Mouse (Mus musculus) liver, embryonic 16.5 days (tissue): Measurements from ENCODE around the gene Opalin. TPM values are rescaled to one million over a fixed set of nuclear protein-coding genes. Genes with fewer than 3 reads are reported as not detected.

Source experiments
- ATAC-seq: fragments of 200-750 bp; cut with Nextera tagmentation; 2 replicates; pipeline ENCODE4 v1.8.0; 2017; ENCODE audit warnings: low read depth, mild to moderate bottlenecking, moderate number of reproducible peaks, moderate library complexity
- H3K27ac ChIP-seq: fragments of 300-500 bp; sonication (generic); 2 replicates; pipeline ENCODE4 v1.5.1; 2014; ENCODE audit warnings: mild to moderate bottlenecking, low read length
- H3K27me3 ChIP-seq: fragments of 300-500 bp; sonication (generic); 2 replicates; pipeline ENCODE4 v1.6.1; 2014; ENCODE audit warnings: low read depth, low read length, mixed read lengths; ENCODE audit not compliant: control insufficient read depth, insufficient read depth
- H3K36me3 ChIP-seq: fragments of 300-500 bp; sonication (generic); 2 replicates; pipeline ENCODE4 v1.6.1; 2014; ENCODE audit warnings: mild to moderate bottlenecking; ENCODE audit not compliant: control insufficient read depth, insufficient read depth
- H3K4me1 ChIP-seq: fragments of 300-500 bp; sonication (generic); 2 replicates; pipeline ENCODE4 v1.6.1; 2014; ENCODE audit warnings: low read depth, low read length, mixed read lengths; ENCODE audit not compliant: control insufficient read depth
- H3K4me2 ChIP-seq: fragments of 300-500 bp; sonication (generic); 2 replicates; pipeline ENCODE4 v1.6.1; 2014; ENCODE audit warnings: low read depth, low read length, mixed read lengths
- H3K4me3 ChIP-seq: fragments of 300-500 bp; sonication (generic); 2 replicates; pipeline ENCODE4 v1.5.1; 2014; ENCODE audit warnings: low read depth, mild to moderate bottlenecking, low read length
- H3K9ac ChIP-seq: fragments of 300-500 bp; sonication (generic); 2 replicates; pipeline ENCODE4 v1.6.1; 2014; ENCODE audit warnings: low read depth, low read length
- H3K9me3 ChIP-seq: fragments of 300-500 bp; sonication (generic); replicated peaks from 2 replicates; pipeline ENCODE4 v1.6.1; 2016; ENCODE audit warnings: low read length; ENCODE audit not compliant: control insufficient read depth
- WGBS: fragments of 180-500 bp; shearing (Covaris S2); extraction: QIAGEN DNeasy Blood & Tissue Kit; methylation state at CpG from one replicate; pipeline ENCODE4 v1.1.7; 2014; ENCODE audit not compliant: insufficient replicate concordance; 5-methylcytosine and 5-hydroxymethylcytosine counted together
- polyA plus RNA-seq: library from polyadenylated mRNA; unstranded; fragments of >200 nt; fragmentation: Nextera tagmentation; extraction: Ambion mirVana; gene quantifications from 2 replicates; pipeline ENCODE4 v1.2.1, GENCODE M21; 2015

The Opalin gene
- polyA plus RNA-seq, 1 experiment from 2014 or later: not detected

- 51% methylated on average over 6 of the region's 6 CpGs for WGBS
- ATAC-seq: no peak
Observed at GRCm38 (mm10) chr19:41030161-41030560, 46.8 kb downstream of the Opalin start.

DNA sequence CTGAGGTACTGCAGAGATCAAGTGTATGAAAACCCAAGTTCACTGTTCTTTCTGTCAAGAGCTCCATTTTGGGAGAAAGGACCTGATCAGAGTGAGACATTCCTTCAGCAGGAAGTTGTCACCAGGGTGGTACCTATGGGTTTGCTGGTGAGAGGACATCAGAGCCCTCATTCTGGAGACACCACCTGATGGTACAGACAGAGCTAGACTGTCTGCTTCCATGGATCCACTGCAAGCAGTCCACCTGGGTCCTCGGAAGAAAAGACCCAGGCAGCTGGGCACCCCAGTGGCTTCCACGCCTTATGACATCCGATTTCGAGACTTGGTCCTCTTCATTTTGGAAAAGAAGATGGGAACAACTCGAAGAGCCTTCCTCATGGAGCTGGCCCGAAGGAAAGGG is 47.7 kb downstream of the Opalin start, which contains the start of gene Dntt:
Dntt (plus strand) TSS at position 57 of the 400 bp plus-strand sequence.
- Histone ChIP-seq H3K36me3 (no peaks in the 10 kb centered on the region), H3K4me1 (no peaks in the 10 kb centered on the region), H3K9ac (no peak within 1 kb of the TSS), H3K9me3 (no peaks in the 10 kb centered on the region), H3K4me3 (no peak within 1 kb of the TSS), H3K4me2 (no peak within 1 kb of the TSS), H3K27ac (no peak within 1 kb of the TSS), H3K27me3 (peaks cover 3% of the 10 kb centered on the region; the same call in 1 of the 2 replicates)
- ATAC-seq: no peak
- 68% methylated on average over 6 of the region's 6 CpGs for WGBS

More at GRCm38 (mm10) chr19:41030161-41030560, 46.8 kb downstream of the Opalin start:
- Histone ChIP-seq H3K4me2 (no peak overlapping the region), H3K36me3 (no peaks in the 10 kb centered on the region), H3K9ac (no peak overlapping the region), H3K4me3 (no peak overlapping the region), H3K4me1 (no peaks in the 10 kb centered on the region), H3K9me3 (no peaks in the 10 kb centered on the region), H3K27ac (no peak overlapping the region), H3K27me3 (peaks cover 3% of the 10 kb centered on the region; the same call in 1 of the 2 replicates)

DNA sequence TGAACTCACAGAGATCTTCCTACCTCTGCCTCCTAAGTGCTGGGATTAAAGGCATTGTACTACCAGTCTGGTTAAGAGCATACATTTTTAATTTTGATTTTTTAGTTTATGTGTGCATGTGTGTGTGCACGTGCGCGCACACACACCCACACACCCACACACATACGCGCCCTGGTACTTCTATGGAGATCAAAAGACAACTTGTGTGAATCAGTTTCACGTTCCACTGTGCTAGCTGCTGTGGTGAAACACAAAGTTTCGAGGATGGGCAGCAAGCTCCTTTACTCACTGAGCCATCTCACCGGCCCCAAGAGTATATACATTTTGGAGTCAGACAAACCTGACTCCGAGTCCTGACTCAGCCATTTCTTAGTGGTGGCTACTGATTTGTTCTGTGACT is 49.3 kb downstream of the Opalin start:
- Histone ChIP-seq H3K9ac (no peak overlapping the region), H3K36me3 (no peaks in the 10 kb centered on the region), H3K4me1 (no peaks in the 10 kb centered on the region), H3K9me3 (no peaks in the 10 kb centered on the region), H3K27ac (no peak overlapping the region), H3K4me2 (no peak overlapping the region), H3K27me3 (peaks cover 3% of the 10 kb centered on the region; the same call in 1 of the 2 replicates), H3K4me3 (no peak overlapping the region)
- 68% methylated on average over 9 of the region's 9 CpGs for WGBS
- ATAC-seq: no peak

GRCm38 (mm10) chr19:41027024-41027423 is 49.9 kb downstream of the Opalin start:
- Histone ChIP-seq H3K4me3 (no peak overlapping the region), H3K9me3 (no peaks in the 10 kb centered on the region), H3K27ac (no peak overlapping the region), H3K4me1 (no peaks in the 10 kb centered on the region), H3K4me2 (no peak overlapping the region), H3K36me3 (no peaks in the 10 kb centered on the region), H3K9ac (no peak overlapping the region), H3K27me3 (peaks cover 3% of the 10 kb centered on the region; the same call in 1 of the 2 replicates)
- 63% methylated on average over 5 of the region's 5 CpGs for WGBS
- no peak for ATAC-seq

- H3K9ac ChIP-seq: no peak overlapping the region
- no peaks in the 10 kb centered on the region for H3K27me3 ChIP-seq
- H3K4me3 ChIP-seq: no peak overlapping the region
- H3K4me1 ChIP-seq: no peaks in the 10 kb centered on the region
- no peak overlapping the region for H3K4me2 ChIP-seq
- 62% methylated on average over 8 of the region's 8 CpGs for WGBS
- no peaks in the 10 kb centered on the region for H3K36me3 ChIP-seq
- no peak for ATAC-seq
- no peaks in the 10 kb centered on the region for H3K9me3 ChIP-seq
- no peak overlapping the region for H3K27ac ChIP-seq
Observed at GRCm38 (mm10) chr19:41026551-41026950, 50.4 kb downstream of the Opalin start.

DNA sequence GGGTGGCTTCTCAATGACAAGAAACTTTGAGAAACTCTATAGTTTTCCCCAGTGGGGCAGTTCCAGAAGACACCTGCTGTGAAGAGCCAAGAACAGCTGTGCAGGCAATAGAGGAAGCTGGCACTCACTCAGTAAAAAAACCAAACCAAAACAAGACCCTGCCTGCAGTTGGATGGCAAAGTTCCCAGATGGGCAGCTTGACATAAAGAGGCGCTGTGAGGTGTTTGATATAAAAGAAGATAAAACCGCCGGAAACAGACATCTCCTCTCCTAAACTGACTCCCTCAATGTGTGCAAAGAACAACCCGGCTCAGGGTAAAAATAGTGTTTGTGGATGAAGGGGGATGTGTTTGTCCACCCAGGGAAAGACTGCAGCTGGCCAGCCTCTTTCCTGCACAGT is 54.7 kb downstream of the Opalin start:
- no peaks in the 10 kb centered on the region for H3K4me1 ChIP-seq
- H3K9me3 ChIP-seq: no peaks in the 10 kb centered on the region
- ATAC-seq: no peak
- no peaks in the 10 kb centered on the region; the same call in 1 of the 2 replicates for H3K27me3 ChIP-seq
- H3K9ac ChIP-seq: no peak overlapping the region
- H3K27ac ChIP-seq: no peak overlapping the region
- WGBS: 44% methylated on average over 4 of the region's 4 CpGs
- no peak overlapping the region for H3K4me3 ChIP-seq
- H3K4me2 ChIP-seq: no peak overlapping the region
- no peaks in the 10 kb centered on the region for H3K36me3 ChIP-seq

DNA sequence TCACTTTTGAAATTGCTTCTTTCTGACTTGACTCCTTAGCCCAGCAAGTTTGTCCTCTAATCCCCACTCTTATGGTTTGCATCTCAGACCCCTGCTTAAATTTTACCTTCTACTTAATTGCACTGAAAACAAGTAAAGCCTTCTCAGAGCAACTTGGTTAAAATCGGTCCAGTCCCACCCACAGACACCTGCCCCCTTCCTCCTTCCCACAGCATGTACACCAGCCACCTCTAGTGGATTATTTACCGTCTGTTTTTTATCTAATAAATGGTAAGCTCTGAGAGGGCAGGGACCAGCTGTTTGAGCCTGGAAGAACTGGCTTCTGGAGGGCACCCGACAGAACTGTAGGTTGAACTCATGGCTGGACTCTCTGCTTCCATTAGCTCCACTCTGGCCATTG is 56.4 kb downstream of the Opalin start:
- no peak for ATAC-seq
- Histone ChIP-seq H3K9ac (no peak overlapping the region), H3K4me2 (no peak overlapping the region), H3K9me3 (no peaks in the 10 kb centered on the region), H3K4me3 (no peak overlapping the region), H3K36me3 (no peaks in the 10 kb centered on the region), H3K4me1 (peaks cover 3% of the 10 kb centered on the region), H3K27ac (no peak overlapping the region), H3K27me3 (no peaks in the 10 kb centered on the region; the same call in 1 of the 2 replicates)
- WGBS: 43% methylated on average over 3 of the region's 3 CpGs

DNA sequence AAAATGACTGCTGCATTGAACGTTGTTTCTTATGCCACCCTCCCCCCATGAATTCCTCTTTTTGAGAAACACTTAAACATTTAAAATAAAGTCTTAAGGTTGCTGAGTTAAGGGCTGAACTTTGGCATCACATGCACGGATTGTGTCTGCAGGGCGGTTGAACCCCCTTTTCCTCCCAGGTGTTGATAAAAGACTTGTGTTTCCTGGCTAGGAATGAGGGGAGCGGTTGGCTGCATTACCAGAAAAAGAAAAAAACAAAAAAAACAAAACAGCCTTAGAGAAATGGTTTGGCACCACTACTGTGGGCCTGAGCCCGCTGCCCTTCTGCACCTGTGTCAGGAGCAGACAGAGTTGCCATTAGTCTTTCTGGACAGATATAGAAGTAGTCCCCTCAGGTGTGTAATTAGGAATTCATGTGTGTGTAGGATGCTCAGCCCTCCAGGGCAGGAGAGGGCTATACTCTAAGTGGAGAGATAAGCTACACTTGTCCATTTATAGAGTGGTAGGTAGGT is 57.7 kb downstream of the Opalin start:
- Histone ChIP-seq H3K36me3 (no peaks in the 10 kb centered on the region), H3K9ac (no peak overlapping the region), H3K4me3 (no peak overlapping the region), H3K4me1 (peaks cover 3% of the 10 kb centered on the region), H3K27me3 (no peaks in the 10 kb centered on the region; the same call in 1 of the 2 replicates), H3K4me2 (no peak overlapping the region), H3K27ac (no peak overlapping the region), H3K9me3 (no peaks in the 10 kb centered on the region)
- no peak for ATAC-seq
- 65% methylated on average over 5 of the region's 5 CpGs for WGBS

DNA sequence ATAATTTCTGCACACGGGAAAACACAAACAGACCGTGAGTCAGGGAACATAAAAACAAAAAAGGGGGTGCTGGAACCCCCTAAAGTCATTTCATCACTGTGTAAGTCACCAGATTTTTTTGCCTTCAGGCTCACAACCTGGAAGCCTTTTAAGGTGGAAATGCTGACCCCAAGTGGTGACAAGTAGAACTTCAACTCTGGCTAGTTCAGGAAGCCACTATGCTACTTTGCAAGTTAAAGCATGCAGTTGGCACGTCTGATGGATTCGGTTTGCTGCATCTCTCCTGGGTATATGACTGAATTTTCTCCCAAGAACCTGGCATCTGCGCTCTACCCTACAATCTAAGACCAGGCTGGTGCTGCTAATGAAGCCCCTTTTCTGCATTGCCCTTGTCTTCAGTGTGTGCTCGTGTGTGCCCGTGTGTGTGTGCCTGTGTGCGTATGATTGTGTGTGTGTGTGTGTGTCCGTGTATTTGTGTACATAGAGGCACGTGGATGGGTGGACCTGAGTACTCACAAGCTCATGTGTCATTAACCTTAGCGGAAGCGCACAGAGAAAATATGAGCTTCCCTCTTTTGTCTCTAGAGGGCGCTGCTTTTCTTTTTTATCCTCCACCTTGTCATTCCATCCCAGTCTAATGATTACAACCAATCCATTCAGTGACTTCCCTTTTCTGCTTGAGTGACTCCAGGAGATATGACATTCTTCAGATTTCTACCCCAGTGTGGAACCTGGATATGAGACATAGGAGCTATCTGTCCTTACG is 60.8 kb downstream of the Opalin start:
- no peaks in the 10 kb centered on the region for H3K9me3 ChIP-seq
- 14% methylated on average over 14 of the region's 14 CpGs for WGBS
- no peaks in the 10 kb centered on the region for H3K36me3 ChIP-seq
- 0 out of 2 replicates have a peak overlapping the region, but pooled peaks have one; percentile 14 for H3K9ac ChIP-seq
- peak overlapping the region; percentile 55 for H3K4me2 ChIP-seq
- H3K27ac ChIP-seq: no peak overlapping the region
- H3K4me1 ChIP-seq: peaks cover 3% of the 10 kb centered on the region
- no peaks in the 10 kb centered on the region; the same call in 1 of the 2 replicates for H3K27me3 ChIP-seq
- no peak for ATAC-seq
- peak overlapping the region; percentile 11; the same call in 1 of the 2 replicates for H3K4me3 ChIP-seq
